Mouse (Mus musculus) ES-Bruce4 (cell line): ENCODE measurements around the gene Olfr159. TPM values are rescaled to one million over a fixed set of nuclear protein-coding genes. Genes with fewer than 3 reads are reported as not detected.

Experiments
- H3K27ac ChIP-seq: 2 replicates; pipeline ENCODE4 v1.5.1; 2012; ENCODE audit warnings: low read length, inconsistent platforms; ENCODE audit not compliant: insufficient read depth
- H3K27me3 ChIP-seq: 2 replicates; pipeline ENCODE4 v1.6.1; 2012; ENCODE audit warnings: mild to moderate bottlenecking, low read length, inconsistent platforms; ENCODE audit not compliant: control insufficient read depth, poor library complexity, insufficient read depth, severe bottlenecking
- H3K36me3 ChIP-seq: 2 replicates; pipeline ENCODE4 v1.6.1; 2012; ENCODE audit warnings: inconsistent platforms, mild to moderate bottlenecking, low read length, moderate library complexity; ENCODE audit not compliant: control insufficient read depth, poor library complexity, insufficient read depth, severe bottlenecking
- H3K4me1 ChIP-seq: one replicate; pipeline ENCODE4 v1.8.1; 2011; ENCODE audit warnings: low read length; ENCODE audit not compliant: control insufficient read depth, insufficient read depth
- H3K4me3 ChIP-seq: 2 replicates; pipeline ENCODE4 v1.5.1; 2011; ENCODE audit warnings: low read depth, mild to moderate bottlenecking, low read length
- H3K9ac ChIP-seq: 2 replicates; pipeline ENCODE4 v1.6.1; 2012; ENCODE audit warnings: low read depth, mild to moderate bottlenecking, inconsistent platforms; ENCODE audit not compliant: poor library complexity, severe bottlenecking
- H3K9me3 ChIP-seq: replicated peaks from 2 replicates; pipeline ENCODE4 v1.6.1; 2012; ENCODE audit warnings: mild to moderate bottlenecking, low read length, inconsistent platforms; ENCODE audit not compliant: control insufficient read depth, poor library complexity, insufficient read depth, severe bottlenecking
- CTCF ChIP-seq: IDR thresholded peaks from one replicate; pipeline ENCODE4 v1.8.1; 2011; ENCODE audit warnings: low read depth, low read length
- EP300 ChIP-seq: IDR thresholded peaks from 2 replicates; pipeline ENCODE4 v1.6.1; 2011; ENCODE audit warnings: low read depth, low read length; ENCODE audit not compliant: insufficient read depth
- POLR2A ChIP-seq: IDR thresholded peaks from one replicate; pipeline ENCODE4 v1.8.1; 2011; ENCODE audit warnings: low read length; ENCODE audit not compliant: insufficient read depth
- polyA plus RNA-seq: library from polyadenylated mRNA; stranded (reverse); fragments of >200 nt; gene quantifications from 2 replicates; pipeline ENCODE4 v1.2.4, GENCODE M21; 2011; ENCODE audit warnings: low read depth; ENCODE audit not compliant: missing spikeins, insufficient read depth, insufficient read length

Gene Olfr159
- polyA plus RNA-seq, 1 experiment = not detected

GRCm38 (mm10) chr4:43737144-43737543, 33.7 kb downstream of the Olfr159 start:
- TF ChIP-seq CTCF = no peak
- no peak for TF ChIP-seq POLR2A
- TF ChIP-seq EP300 = no peak
- H3K27ac ChIP-seq = no peak overlapping the region
- no peaks in the 10 kb centered on the region for H3K27me3 ChIP-seq

DNA sequence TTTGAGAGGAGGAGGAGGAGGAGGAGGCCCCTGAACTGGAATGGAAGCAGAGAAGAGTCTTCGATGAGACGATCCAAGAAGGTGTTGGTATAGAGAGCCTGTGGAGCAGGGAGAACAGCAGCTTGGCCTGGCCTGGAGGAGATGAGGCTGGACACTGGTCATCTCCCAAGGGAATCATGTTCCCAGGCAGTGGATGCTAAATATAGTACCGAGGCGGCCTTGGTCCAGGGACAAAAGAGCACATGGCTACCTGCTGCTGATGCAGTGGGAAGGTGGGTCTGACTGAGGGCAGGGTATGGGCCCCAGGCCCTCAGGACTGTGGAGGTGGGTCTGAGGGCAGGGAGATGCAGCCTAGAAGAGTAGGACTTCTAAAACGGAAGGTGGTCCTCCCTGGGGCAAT, 37.6 kb downstream of the Olfr159 start:
- Histone ChIP-seq H3K27ac (no peak overlapping the region), H3K4me1 (no peaks in the 10 kb centered on the region), H3K9ac (no peak overlapping the region), H3K36me3 (no peaks in the 10 kb centered on the region), H3K4me3 (no peak overlapping the region), H3K9me3 (no peaks in the 10 kb centered on the region), H3K27me3 (no peaks in the 10 kb centered on the region)
- TF ChIP-seq POLR2A (no peak), EP300 (no peak), CTCF (no peak)

More at GRCm38 (mm10) chr4:43737144-43737543, 33.7 kb downstream of the Olfr159 start:
- Histone ChIP-seq H3K9ac (no peak overlapping the region), H3K36me3 (no peaks in the 10 kb centered on the region), H3K4me1 (peaks cover under 1% of the 10 kb centered on the region), H3K9me3 (no peaks in the 10 kb centered on the region), H3K4me3 (no peak overlapping the region)

GRCm38 (mm10) chr4:43732171-43732570, 38.6 kb downstream of the Olfr159 start:
- no peak for TF ChIP-seq CTCF
- no peak for TF ChIP-seq EP300
- no peak for TF ChIP-seq POLR2A

GRCm38 (mm10) chr4:43730750-43731297, 40.0 kb downstream of the Olfr159 start:
- no peaks in the 10 kb centered on the region for H3K4me1 ChIP-seq
- H3K9me3 ChIP-seq = no peaks in the 10 kb centered on the region
- H3K27me3 ChIP-seq = no peaks in the 10 kb centered on the region
- H3K36me3 ChIP-seq = no peaks in the 10 kb centered on the region
- H3K4me3 ChIP-seq = no peak overlapping the region
- TF ChIP-seq CTCF (no peak), EP300 (no peak), POLR2A (no peak)
- no peak overlapping the region for H3K27ac ChIP-seq
- H3K9ac ChIP-seq = no peak overlapping the region

More at GRCm38 (mm10) chr4:43732171-43732570, 38.6 kb downstream of the Olfr159 start:
- no peaks in the 10 kb centered on the region for H3K9me3 ChIP-seq
- no peak overlapping the region for H3K9ac ChIP-seq
- H3K36me3 ChIP-seq = no peaks in the 10 kb centered on the region
- H3K4me1 ChIP-seq = no peaks in the 10 kb centered on the region
- H3K27ac ChIP-seq = no peak overlapping the region
- no peaks in the 10 kb centered on the region for H3K27me3 ChIP-seq
- H3K4me3 ChIP-seq = no peak overlapping the region

- Histone ChIP-seq H3K27ac (no peak within 1 kb of the TSS), H3K27me3 (no peaks in the 10 kb centered on the region), H3K36me3 (no peaks in the 10 kb centered on the region), H3K4me3 (no peak within 1 kb of the TSS), H3K9ac (no peak within 1 kb of the TSS), H3K4me1 (no peaks in the 10 kb centered on the region), H3K9me3 (no peaks in the 10 kb centered on the region)
- TF ChIP-seq POLR2A (no peak), CTCF (no peak), EP300 (no peak)
Observed at GRCm38 (mm10) chr4:43729794-43730550, 40.8 kb downstream of the Olfr159 start, which contains the start of gene Spaar. TSS of gene Spaar (plus strand) at chr4:43730034.

DNA sequence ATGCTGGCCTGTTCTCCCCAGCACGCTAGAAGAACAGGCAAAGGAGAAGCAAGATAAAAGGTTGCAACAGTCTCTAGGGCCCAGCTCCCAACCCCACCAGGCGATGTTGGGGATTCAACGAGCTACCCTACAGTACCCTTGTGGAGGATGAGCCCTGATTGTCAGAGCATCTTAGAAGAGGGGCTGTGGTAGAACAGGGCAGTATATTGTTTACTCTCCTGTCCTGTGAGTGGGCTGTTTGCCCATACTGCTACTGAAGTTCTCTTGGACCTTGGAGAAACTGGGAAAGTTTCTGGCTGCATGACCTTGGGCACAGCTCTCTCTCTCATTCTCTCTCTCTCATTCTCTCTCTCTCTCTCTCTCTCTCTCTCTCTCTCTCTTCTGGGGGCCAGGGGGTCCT, 41.7 kb downstream of the Olfr159 start:
- no peak for TF ChIP-seq EP300
- TF ChIP-seq POLR2A = no peak
- TF ChIP-seq CTCF = no peak

More for the DNA sequence above, 41.7 kb downstream of the Olfr159 start:
- Histone ChIP-seq H3K36me3 (no peaks in the 10 kb centered on the region), H3K27me3 (no peaks in the 10 kb centered on the region), H3K9me3 (no peaks in the 10 kb centered on the region), H3K4me3 (no peak overlapping the region), H3K4me1 (no peaks in the 10 kb centered on the region), H3K9ac (no peak overlapping the region), H3K27ac (no peak overlapping the region)
